In the genomic region with DNA sequence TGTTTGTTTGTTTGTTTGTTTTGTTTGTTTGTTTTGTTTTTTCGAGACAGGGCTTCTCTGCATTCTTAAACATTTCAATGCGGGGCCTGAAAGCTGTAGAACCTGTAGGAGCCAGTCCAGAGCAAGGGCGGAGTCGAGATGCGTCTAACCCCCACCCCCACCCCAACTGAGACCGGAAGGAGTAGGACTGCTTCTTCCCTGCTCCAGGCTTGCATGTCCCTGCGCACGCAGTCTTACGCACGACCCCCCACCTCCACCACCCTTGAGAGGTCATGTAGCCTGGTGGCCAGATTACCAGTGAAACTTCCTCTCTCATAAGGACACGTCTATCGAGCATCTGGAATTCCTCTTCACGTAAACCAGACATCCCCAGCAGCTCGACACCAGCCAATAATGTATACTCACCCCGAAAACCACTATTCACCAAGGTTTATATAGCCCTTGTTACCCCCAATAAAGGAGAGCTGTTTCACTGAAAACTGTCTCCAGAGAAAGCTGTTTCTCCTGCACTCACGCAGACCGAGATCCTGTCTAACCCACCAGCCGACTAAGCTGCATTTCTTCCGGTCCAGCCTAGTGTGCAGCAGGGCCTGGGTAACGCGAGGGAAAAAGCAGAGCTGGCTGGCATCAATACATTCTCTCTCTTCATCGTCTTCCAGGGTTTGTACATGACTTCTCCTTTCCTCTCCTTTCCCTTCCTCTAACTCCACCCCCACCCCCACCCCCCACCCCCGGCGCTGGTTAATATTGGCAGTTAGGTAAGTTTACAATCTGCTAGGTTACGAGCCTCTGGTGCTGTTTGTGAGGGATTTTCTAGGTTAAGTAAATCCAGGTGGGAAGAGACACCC, we compare ENCODE assay signal across 1 mouse cellular context.
TF ChIP-seq lines count a peak whose summit lies in the region.

No protein-coding gene starts in this region.

TF ChIP-seq in ES-E14, 5 proteins besides CTCF, POLR2A, EP300 and RAD21:
- TF ChIP-seq ZNF384 (IDR thresholded peaks at IDR 0.05; ENCODE audit: low read depth, low read length) = no peak
- no peak for TF ChIP-seq CHD2 (IDR thresholded peaks at IDR 0.05; ENCODE audit: low read depth, low read length)
